Mouse (Mus musculus): ENCODE measurements around the gene Gm17467. TPM values are rescaled to one million over a fixed set of nuclear protein-coding genes. Genes with fewer than 3 reads are reported as not detected.
"Not testable (repeated sequence)": the region's sequence is repeated elsewhere in the genome, so short reads cannot be mapped to it uniquely, and the experiment has no call there.

Gm17467 gene
- polyA plus RNA-seq (2015; fragmentation: Nextera tagmentation; extraction: Ambion mirVana), result not detected in 2 replicates

- H3K27ac ChIP-seq (ENCODE audit: low read length); H3K4me3 ChIP-seq (ENCODE audit: low read depth, low read length); H3K9me3 ChIP-seq (ENCODE audit: low read length); ATAC-seq; H3K36me3 ChIP-seq (ENCODE audit: insufficient read depth, low read length); H3K9ac ChIP-seq (replicated peaks; ENCODE audit: low read depth); H3K4me1 ChIP-seq (ENCODE audit: insufficient read depth, low read depth, low read length); H3K4me2 ChIP-seq (replicated peaks; ENCODE audit: low read depth, low read length); H3K27me3 ChIP-seq (replicated peaks; ENCODE audit: insufficient read depth, low read length); DNase-seq (ENCODE audit: low spot score): not testable (repeated sequence)
- WGBS, result no CpG with 5 or more reads among the region's 3 CpGs
Observed at GRCm38 (mm10) chrX:123704691-123705090, at the start of gene Gm17467. Gene Gm17467, minus strand, starts transcription at chrX:123704791.

Other genes starting within 250 kb of the Gm17467 start
- not detected in 2 replicates for gene Cldn34c2, start 123.1 kb downstream of the Gm17467 start, polyA plus RNA-seq (2015; fragmentation: Nextera tagmentation; extraction: Ambion mirVana)
- gene Cldn34c3, start 88.9 kb upstream of the Gm17467 start, polyA plus RNA-seq (2015; fragmentation: Nextera tagmentation; extraction: Ambion mirVana), result not detected in 2 replicates

Data from lung, postnatal 0 days (tissue).